20 mouse cellular contexts compared by ENCODE assay signal in genomic region chr11:49429641-49430040, GRCm38 (mm10). TPM values are rescaled to one million over a fixed set of nuclear protein-coding genes. Genes with fewer than 3 reads are reported as not detected.
DNase-seq lines count a peak whose midpoint lies in the region; TF ChIP-seq lines count a peak whose summit lies in the region.
"Had no signal": no experiment of that assay in that cellular context is flagged by ENCODE, and none has a peak within 500 bp of the region (broad histone marks: within the 10 kb centered on the region; RNA-seq: fewer than 3 reads in every experiment).

No protein-coding gene starts in this region.

- intact Hi-C loops in left cerebral cortex, postnatal 25 days (cut with DNase I): no loop called here
- intact Hi-C loops in left cerebral cortex, adult 2 months (cut with DNase I): no loop called here

- H3K4me3 ChIP-seq in left cerebral cortex, adult 2 months: no peak overlapping the region
- H3K4me3 ChIP-seq: embryonic facial prominence, embryonic 10.5 days; forebrain, embryonic 15.5 days had no signal

- H3K27ac ChIP-seq in left cerebral cortex, adult 2 months: no peak overlapping the region
- H3K27ac ChIP-seq: embryonic facial prominence, embryonic 10.5 days; forebrain, embryonic 15.5 days; liver, embryonic 14.5 days had no signal

- no peak for TF ChIP-seq CTCF in left cerebral cortex, adult 2 months (IDR thresholded peaks at IDR 0.05)

- DNase-seq in adrenal gland, postnatal 10 days: peak; percentile 4
- DNase-seq in adrenal gland, postnatal 25 days: no peak
- peak; percentile 3 to 36 for DNase-seq in left cerebral cortex, postnatal 25 days (ENCODE audit: low spot score in 2 of 2)
- DNase-seq in left cerebral cortex, adult 2 months (ENCODE audit: extremely low spot score in 1 of 2, low spot score in 2 of 2): no peak
- DNase-seq in adipocyte (ENCODE audit: low spot score): peak; percentile 13
- peak; percentile 11 for DNase-seq in layer of hippocampus, adult 9-11 months
- DNase-seq in heart, postnatal 4 days: no peak
- DNase-seq in urinary bladder, postnatal 25 days (ENCODE audit: low spot score): no peak
- DNase-seq: cerebellum, postnatal 36 days; heart, adult 18-20 months; midbrain, embryonic 14.5 days; thymus, postnatal 14 days had no signal

RNA-seq across cellular contexts. Expression of gene Olfr1389, which starts 6.8 kb away (rescaled TPM):
- not detected for total RNA-seq in adrenal gland, postnatal 10 days (2021)
- total RNA-seq in adrenal gland, postnatal 25 days (2021): not detected in 2 replicates
- not detected for total RNA-seq in left cerebral cortex, postnatal 25 days (2021)
- total RNA-seq in left cerebral cortex, adult 2 months (2021): not detected
- not detected for total RNA-seq in heart, postnatal 4 days (2021)
- total RNA-seq: adrenal gland, postnatal 36 days; gastrocnemius, adult 8-10 months; heart, adult 18-20 months; layer of hippocampus, postnatal 25 days; megakaryocyte progenitor cell, adult 5-6 weeks; neutrophil, adult 5-6 weeks had no signal

RNA-seq across cellular contexts. Expression of gene Olfr1388, which starts 6.8 kb away (rescaled TPM):
- under 1 TPM in 1 of 2 experiments, not detected in 1; 0.21 TPM for total RNA-seq in adrenal gland, postnatal 10 days (2021)
- 0.09 TPM in 1 of 2 replicates, not detected in the other for total RNA-seq in adrenal gland, postnatal 25 days (2021)
- under 1 TPM; 0.18 to 0.34 TPM for total RNA-seq in left cerebral cortex, postnatal 25 days (2021)
- total RNA-seq in left cerebral cortex, adult 2 months (2021): under 1 TPM; 0.34 to 0.63 TPM
- total RNA-seq in heart, postnatal 4 days (2021): not detected

RNA-seq across cellular contexts. Expression of gene Olfr1387, which starts 25.5 kb away (rescaled TPM):
- total RNA-seq in adrenal gland, postnatal 10 days (2021): not detected
- not detected in 2 replicates for total RNA-seq in adrenal gland, postnatal 25 days (2021)
- total RNA-seq in left cerebral cortex, postnatal 25 days (2021): not detected
- total RNA-seq in left cerebral cortex, adult 2 months (2021): not detected
- not detected for total RNA-seq in heart, postnatal 4 days (2021)
- total RNA-seq: adrenal gland, postnatal 36 days; gastrocnemius, adult 8-10 months; heart, adult 18-20 months; layer of hippocampus, postnatal 25 days; megakaryocyte progenitor cell, adult 5-6 weeks; neutrophil, adult 5-6 weeks had no signal

RNA-seq across cellular contexts. Expression of gene Olfr1386, which starts 35.2 kb away (rescaled TPM):
- not detected for total RNA-seq in adrenal gland, postnatal 10 days (2021)
- not detected in 2 replicates for total RNA-seq in adrenal gland, postnatal 25 days (2021)
- total RNA-seq in left cerebral cortex, postnatal 25 days (2021): not detected
- not detected for total RNA-seq in left cerebral cortex, adult 2 months (2021)
- not detected for total RNA-seq in heart, postnatal 4 days (2021)
- total RNA-seq: adrenal gland, postnatal 36 days; gastrocnemius, adult 8-10 months; heart, adult 18-20 months; layer of hippocampus, postnatal 25 days; megakaryocyte progenitor cell, adult 5-6 weeks; neutrophil, adult 5-6 weeks had no signal

RNA-seq across cellular contexts. Expression of gene Olfr1385, which starts 59.2 kb away (rescaled TPM):
- not detected for total RNA-seq in adrenal gland, postnatal 10 days (2021)
- not detected in 2 replicates for total RNA-seq in adrenal gland, postnatal 25 days (2021)
- not detected for total RNA-seq in left cerebral cortex, postnatal 25 days (2021)
- total RNA-seq in left cerebral cortex, adult 2 months (2021): under 1 TPM in 1 of 2 experiments, not detected in 1; 0.14 TPM
- not detected for total RNA-seq in heart, postnatal 4 days (2021)
- total RNA-seq: adrenal gland, postnatal 36 days; gastrocnemius, adult 8-10 months; heart, adult 18-20 months; layer of hippocampus, postnatal 25 days; megakaryocyte progenitor cell, adult 5-6 weeks had no signal

Comparison
In these comparisons a context has a peak if more than half of its experiments do, and no peak if none do; other contexts are left out.
1. DNase-seq: peak in adrenal gland, postnatal 10 days (single experiment), left cerebral cortex, postnatal 25 days (2 of 2), adipocyte (single experiment) and layer of hippocampus, adult 9-11 months (single experiment); none in adrenal gland, postnatal 25 days (single experiment), left cerebral cortex, adult 2 months (0 of 2), heart, postnatal 4 days (single experiment) and urinary bladder, postnatal 25 days (single experiment).